Mouse (Mus musculus) heart, postnatal 10 days (tissue): ENCODE measurements around the gene Pctp. TPM values are rescaled to one million over a fixed set of nuclear protein-coding genes. Genes with fewer than 3 reads are reported as not detected.

ENCODE experiments used
- DNase-seq, 2 experiments: peaks; one replicate each; pipeline ENCODE4 v3.0.0; 2021
- intact Hi-C: fragments of 180-260 bp; cut with DNase I; formaldehyde crosslinking; loops from one replicate; pipeline ENCODE4 v1.15.1; 2025
- total RNA-seq, 2 experiments: library from RNA; stranded (reverse); gene quantifications; 2 replicates each; pipeline ENCODE4 v1.2.3; 2021

Pctp gene
- total RNA-seq, 2 experiments from 2014 or later, result 4.5 to 5.6 TPM

GRCm38 (mm10) chr11:90015281-90015680, 12.6 kb upstream of the Pctp start:
- DNase-seq, result no peak
- intact Hi-C loops, result no loop called here

- intact Hi-C loops, result no loop called here
- DNase-seq, result no peak
Observed at GRCm38 (mm10) chr11:90013657-90014056, 11.0 kb upstream of the Pctp start.

- intact Hi-C loops, result no loop called here
- DNase-seq, result no peak
Observed at GRCm38 (mm10) chr11:90007791-90008531, 5.3 kb upstream of the Pctp start.

- no peak for DNase-seq
- intact Hi-C loops, result no loop called here
Observed at GRCm38 (mm10) chr11:90006111-90006510, 3.4 kb upstream of the Pctp start.

DNA sequence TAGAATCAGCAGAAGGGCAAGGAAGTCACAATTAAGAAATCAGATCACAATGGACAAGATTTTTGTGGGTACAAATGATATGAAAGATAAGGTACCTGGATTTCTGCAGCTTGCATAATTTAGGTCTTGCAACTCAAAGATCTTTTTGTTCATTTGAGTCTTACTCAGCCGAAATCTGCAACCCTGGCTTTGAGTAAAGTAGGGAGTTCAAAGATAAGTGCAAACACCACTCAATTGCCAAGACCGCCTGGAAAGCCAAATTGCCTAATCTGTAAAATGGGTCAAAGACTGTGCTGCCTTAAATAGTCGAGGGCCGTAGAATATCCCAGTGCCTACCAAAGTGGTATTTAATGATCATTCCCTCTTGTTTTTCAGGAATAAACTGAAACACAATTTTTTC, 692 bp upstream of the Pctp start:
- intact Hi-C loops, result no loop called here
- DNase-seq, result no peak

DNA sequence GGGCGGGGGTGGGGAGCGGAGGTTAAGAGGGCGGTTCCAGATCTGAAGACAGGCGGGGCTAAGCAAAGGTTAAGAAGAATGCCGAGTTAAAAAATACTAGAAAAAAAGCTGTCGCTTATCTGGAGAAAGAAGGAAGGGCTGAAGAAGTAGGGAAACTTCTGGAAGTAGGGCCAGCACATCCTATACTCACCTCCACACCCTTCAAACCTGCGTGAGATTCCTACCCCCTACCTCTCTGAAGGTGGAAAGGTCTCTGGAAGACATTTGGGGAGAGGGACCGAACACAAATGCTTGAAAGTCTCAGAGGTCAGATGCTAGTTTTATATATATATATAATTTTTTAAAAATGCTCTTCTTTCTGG, 274 bp upstream of the Pctp start:
- DNase-seq, result no peak
- intact Hi-C loops, result no loop called here

- intact Hi-C loops, result no loop called here
- no peak for DNase-seq
Observed at GRCm38 (mm10) chr11:90001396-90002230, 1.1 kb downstream of the Pctp start.

- no peak for DNase-seq
- intact Hi-C loops, result no loop called here
Observed at GRCm38 (mm10) chr11:90000666-90001065, 2.0 kb downstream of the Pctp start.

DNA sequence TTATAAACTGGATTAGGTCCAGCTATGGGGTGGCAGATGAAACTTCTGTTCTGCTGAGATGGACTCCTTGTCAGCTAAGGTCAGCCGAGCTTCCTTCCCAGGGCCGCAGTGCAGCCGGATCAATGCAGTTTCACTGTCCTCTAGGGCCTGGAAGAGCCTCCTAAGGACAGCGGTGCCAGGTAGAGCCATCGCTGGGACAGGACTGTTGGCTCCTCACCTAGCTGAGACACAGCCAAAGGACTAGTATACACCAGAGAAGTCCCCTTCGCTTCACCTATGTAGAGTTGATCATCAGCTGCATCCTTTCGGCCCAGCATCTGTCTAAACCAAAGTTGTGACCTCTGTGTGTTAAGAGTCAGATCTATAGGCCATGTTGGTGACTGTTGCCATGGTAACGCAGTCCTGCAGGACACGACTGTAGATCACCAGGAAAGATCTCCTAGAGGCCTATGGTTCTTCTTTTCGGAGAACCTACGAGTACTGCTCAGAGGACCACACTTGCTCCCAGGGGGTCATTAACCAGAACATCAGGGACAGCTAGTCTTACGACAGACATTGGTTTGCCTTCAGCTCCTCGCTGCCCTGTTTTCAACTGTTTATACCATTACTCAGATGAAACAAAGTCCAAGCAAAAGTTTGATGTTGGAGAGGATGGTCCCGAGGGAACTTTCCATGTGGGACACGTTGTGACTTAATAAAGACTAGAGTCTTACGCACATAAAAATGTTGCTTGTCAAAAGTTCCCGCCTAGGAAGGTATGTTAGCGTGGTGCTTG, 3.5 kb downstream of the Pctp start:
- no peak for DNase-seq
- intact Hi-C loops, result no loop called here

DNA sequence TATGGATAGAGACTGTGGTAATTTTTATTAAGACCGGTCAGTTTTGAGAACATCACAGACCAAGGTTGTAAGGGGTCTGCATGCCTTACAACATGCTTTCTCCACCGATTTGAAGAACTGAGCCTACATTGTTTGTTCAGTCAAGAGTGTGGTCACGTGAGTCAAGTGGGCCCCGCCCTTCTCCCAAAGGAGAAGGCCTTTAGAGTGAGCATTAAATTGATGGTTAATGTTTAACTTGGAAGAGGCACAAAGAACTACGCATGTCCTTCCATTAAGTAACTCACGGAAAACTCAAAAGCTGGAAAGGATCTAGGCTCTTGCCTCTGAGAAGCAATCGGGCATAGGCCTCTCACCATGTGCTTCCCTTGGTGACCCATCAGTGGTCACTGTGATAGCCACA, 5.8 kb downstream of the Pctp start:
- intact Hi-C loops, result no loop called here

GRCm38 (mm10) chr11:89996406-89996805, 6.3 kb downstream of the Pctp start:
- DNase-seq, result no peak
- intact Hi-C loops, result no loop called here

More for the DNA sequence above, 5.8 kb downstream of the Pctp start:
- DNase-seq, result no peak

DNA sequence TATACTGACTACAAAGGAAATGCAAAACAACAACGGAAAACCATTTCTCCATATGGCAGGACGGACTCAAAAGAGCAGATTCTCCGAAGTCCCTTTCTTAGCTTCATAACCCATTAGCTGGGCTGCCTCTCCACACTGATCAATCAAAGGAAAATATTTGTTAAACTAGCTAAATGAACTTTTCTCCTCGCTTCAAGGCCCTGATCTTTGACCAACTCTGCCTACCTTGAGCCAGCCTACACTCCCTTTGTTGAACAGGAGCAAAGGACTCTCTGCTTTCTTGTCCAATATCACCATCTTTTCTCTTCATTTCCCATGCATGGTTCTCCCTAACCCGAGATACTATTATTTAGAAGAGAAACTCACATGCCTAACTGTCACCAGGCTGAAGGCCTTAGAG, 7.1 kb downstream of the Pctp start:
- intact Hi-C loops, result no loop called here
- no peak for DNase-seq

DNA sequence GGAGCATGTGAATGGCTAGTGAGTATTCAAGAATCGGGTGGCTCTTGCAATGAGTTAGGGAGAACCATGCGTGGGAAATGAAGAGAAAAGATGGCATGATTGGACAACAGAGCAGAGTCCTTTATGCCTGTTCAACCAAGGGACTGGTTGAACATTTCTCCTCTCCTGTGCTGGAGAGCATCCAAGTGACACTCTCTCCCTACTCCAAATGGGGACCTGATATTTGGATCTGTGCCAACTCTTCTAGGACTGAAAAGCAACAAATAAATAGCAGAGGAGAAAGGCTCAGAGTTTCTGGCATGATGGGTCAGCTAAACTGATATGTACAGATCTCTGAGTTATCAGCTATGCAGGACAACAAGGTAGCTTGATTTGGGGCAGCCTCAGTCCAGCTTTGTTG, 8.0 kb downstream of the Pctp start:
- DNase-seq, result no peak
- intact Hi-C loops, result loop anchor here (5.0 kb wide), 2 partner anchors 623 to 643 kb away; partner anchors contain the start of genes Cox11 and Stxbp4

DNA sequence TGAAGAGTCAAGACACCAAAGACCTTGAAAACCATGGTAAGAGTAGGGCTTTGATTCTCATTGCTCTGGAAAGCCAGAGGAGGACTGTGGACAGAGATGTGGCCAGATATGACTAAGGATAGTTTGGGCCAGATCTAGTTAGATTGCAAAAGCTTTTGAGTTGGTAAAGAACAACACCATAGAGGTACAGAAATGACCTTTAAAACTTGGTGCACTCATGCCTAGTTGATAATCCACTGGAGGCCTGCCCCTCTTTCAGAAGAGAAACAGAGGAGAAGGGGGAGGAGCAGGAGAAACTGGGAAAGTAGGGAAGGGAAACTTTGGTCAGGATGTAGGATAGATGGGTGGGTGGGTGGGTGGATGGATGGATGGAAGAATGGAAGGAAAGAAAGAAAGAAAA, 11.0 kb downstream of the Pctp start:
- DNase-seq, result no peak
- intact Hi-C loops, result loop anchor here (2.0 to 5.0 kb wide), 3 partner anchors 27 to 646 kb away; partner anchors contain the start of genes Cox11 and Stxbp4

DNA sequence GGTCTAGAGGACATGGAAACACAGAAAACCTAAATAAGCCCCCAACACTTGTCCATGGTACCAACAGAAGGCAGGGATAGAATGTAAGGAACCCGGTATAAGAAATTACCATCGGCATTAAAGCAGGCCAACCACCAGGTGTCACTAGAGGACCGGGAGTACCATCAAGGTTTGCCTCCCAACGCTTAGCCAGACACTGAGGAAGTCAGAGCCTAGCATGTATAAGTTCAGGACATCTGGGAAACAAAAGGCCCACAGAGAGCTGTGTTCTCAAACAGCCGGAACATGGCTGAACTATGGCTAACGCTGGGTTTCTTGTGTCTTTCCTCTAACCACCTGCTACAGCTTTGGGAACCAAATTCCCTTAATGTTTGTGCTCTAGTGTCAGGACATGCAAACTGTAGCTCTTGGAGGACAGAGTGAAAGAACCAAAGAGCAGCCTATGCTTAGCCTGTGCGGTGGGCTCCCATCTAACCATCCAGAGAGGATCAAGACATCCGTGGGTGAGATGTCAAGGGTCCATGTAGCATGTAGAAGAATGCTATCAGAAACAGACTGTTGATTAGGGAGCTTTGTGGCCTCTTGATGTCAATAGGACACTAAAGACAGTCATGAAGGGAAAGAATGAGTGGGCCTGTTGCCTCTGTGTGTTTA, 13.6 kb downstream of the Pctp start:
- intact Hi-C loops, result loop anchor here (1.0 to 5.0 kb wide), 2 partner anchors 43 to 181 kb away; partner anchors contain the start of gene Tmem100
- peak; percentile 71 to 87 for DNase-seq

GRCm38 (mm10) chr11:89986516-89986915, 16.2 kb downstream of the Pctp start:
- intact Hi-C loops, result loop anchor here (5.0 kb wide), 1 partner anchor 46 kb away; the partner anchor contains the start of gene Tmem100
- DNase-seq, result no peak

GRCm38 (mm10) chr11:89985200-89986187, 17.2 kb downstream of the Pctp start:
- intact Hi-C loops, result loop anchor here (5.0 kb wide), 1 partner anchor 47 kb away; the partner anchor contains the start of gene Tmem100
- no peak for DNase-seq

- no peak for DNase-seq
- intact Hi-C loops, result no loop called here
Observed at GRCm38 (mm10) chr11:89984436-89984835, 18.3 kb downstream of the Pctp start.

DNA sequence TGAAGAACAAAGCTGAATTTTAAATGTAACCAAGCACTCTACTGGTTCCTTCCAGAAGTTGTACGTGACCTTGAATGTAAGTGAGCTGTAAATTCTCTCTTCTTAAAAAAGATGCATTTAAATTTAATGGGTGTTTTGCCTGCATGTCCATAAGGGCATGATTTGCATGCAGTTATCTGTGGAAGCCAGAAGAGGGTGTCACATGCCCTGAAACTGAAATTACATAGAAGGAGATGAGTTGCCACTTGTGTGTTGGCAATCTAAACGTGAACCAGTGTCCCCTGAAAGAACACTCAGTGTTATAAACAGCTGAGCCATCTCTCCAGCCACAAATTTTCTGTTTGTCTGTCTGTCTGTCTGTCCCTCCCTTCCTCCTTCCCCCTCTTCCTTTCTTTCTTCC, 19.8 kb downstream of the Pctp start:
- DNase-seq, result no peak
- intact Hi-C loops, result no loop called here
